Mouse (Mus musculus): ENCODE measurements at regions not wholly inside any gene's neighbourhood (a gene's known extent, or its start where the extent isn't known, plus 50 kb on each side); places are given as distances from the start of the nearest gene placed in this dataset.

- no peak for DNase-seq (ENCODE audit: low spot score in 2 of 2)
Measured at GRCm38 (mm10) chr10:9569277-9569676, 105.7 kb downstream of the Samd5 start.

- DNase-seq (ENCODE audit: low spot score in 2 of 2), result no peak
Measured at GRCm38 (mm10) chr10:9557517-9558065, 117.4 kb downstream of the Samd5 start.

- no peak for DNase-seq (ENCODE audit: low spot score in 2 of 2)
Measured at GRCm38 (mm10) chr10:9557092-9557491, 117.9 kb downstream of the Samd5 start.

- DNase-seq (ENCODE audit: low spot score in 2 of 2), result no peak
Measured at GRCm38 (mm10) chr10:9553946-9554345, 121.1 kb downstream of the Samd5 start.

GRCm38 (mm10) chr10:9549913-9550709 is 124.9 kb downstream of the Samd5 start:
- DNase-seq (ENCODE audit: low spot score in 2 of 2), result no peak

- no peak for DNase-seq (ENCODE audit: low spot score in 2 of 2)
Measured at GRCm38 (mm10) chr10:9545807-9546206, 129.2 kb downstream of the Samd5 start.

- DNase-seq (ENCODE audit: low spot score in 2 of 2), result no peak
Measured at GRCm38 (mm10) chr10:9544041-9544786, 130.8 kb downstream of the Samd5 start.

GRCm38 (mm10) chr10:9541579-9541978 is 133.4 kb downstream of the Samd5 start:
- no peak for DNase-seq (ENCODE audit: low spot score in 2 of 2)

- DNase-seq (ENCODE audit: low spot score in 2 of 2), result no peak
Measured at GRCm38 (mm10) chr10:9537686-9538085, 137.3 kb downstream of the Samd5 start.

- no peak for DNase-seq (ENCODE audit: low spot score in 2 of 2)
Measured at GRCm38 (mm10) chr10:9534552-9534951, 140.5 kb downstream of the Samd5 start.

- no peak for DNase-seq (ENCODE audit: low spot score in 2 of 2)
Measured at GRCm38 (mm10) chr10:9533283-9533682, 141.7 kb downstream of the Samd5 start.

GRCm38 (mm10) chr10:9531931-9532330 is 143.1 kb downstream of the Samd5 start:
- no peak for DNase-seq (ENCODE audit: low spot score in 2 of 2)

- DNase-seq (ENCODE audit: low spot score in 2 of 2), result no peak
Measured at GRCm38 (mm10) chr10:9529408-9529807, 145.6 kb downstream of the Samd5 start.

- no peak for DNase-seq (ENCODE audit: low spot score in 2 of 2)
Measured at GRCm38 (mm10) chr10:9528066-9528465, 146.9 kb downstream of the Samd5 start.

GRCm38 (mm10) chr10:9509764-9510390 is 165.1 kb downstream of the Samd5 start:
- no peak for DNase-seq (ENCODE audit: low spot score in 2 of 2)

- DNase-seq (ENCODE audit: low spot score in 2 of 2), result no peak
Measured at GRCm38 (mm10) chr10:9509092-9509671, 165.8 kb downstream of the Samd5 start.

GRCm38 (mm10) chr10:9503569-9504493 is 171.2 kb downstream of the Samd5 start:
- DNase-seq (ENCODE audit: low spot score in 2 of 2), result no peak

- no peak for DNase-seq (ENCODE audit: low spot score in 2 of 2)
Measured at GRCm38 (mm10) chr10:9498550-9498949, 176.5 kb downstream of the Samd5 start.

- no peak for DNase-seq (ENCODE audit: low spot score in 2 of 2)
Measured at GRCm38 (mm10) chr10:9497021-9497420, 178.0 kb downstream of the Samd5 start.

GRCm38 (mm10) chr10:9495143-9495651 is 179.8 kb downstream of the Samd5 start:
- DNase-seq (ENCODE audit: low spot score in 2 of 2), result no peak

GRCm38 (mm10) chr10:9490416-9490815 is 184.6 kb downstream of the Samd5 start:
- DNase-seq (ENCODE audit: low spot score in 2 of 2), result no peak

Data from spleen, postnatal 36 days (tissue).